Mouse (Mus musculus): ENCODE data around the gene Ddc. TPM values are rescaled to one million over a fixed set of nuclear protein-coding genes. Genes with fewer than 3 reads are reported as not detected.
A peak's percentile ranks its signal among the peaks of the same experiment; 100 is the strongest.

Ddc gene
- polyA plus RNA-seq, 1 experiment, result 0.19 TPM

- Histone ChIP-seq H3K27ac (ENCODE audit: control insufficient read depth, insufficient read depth, low read depth, low read length) (no peak overlapping the region), H3K4me3 (ENCODE audit: control insufficient read depth, low read depth, low read length) (no peak overlapping the region), H3K27me3 (ENCODE audit: control insufficient read depth, insufficient read depth, low read length) (no peaks in the 10 kb centered on the region), H3K4me1 (ENCODE audit: control insufficient read depth, insufficient read depth, low read length) (no peaks in the 10 kb centered on the region), H3K36me3 (ENCODE audit: control insufficient read depth, insufficient read depth, low read length) (no peaks in the 10 kb centered on the region)
- TF ChIP-seq CTCF (IDR thresholded peaks at IDR 0.05; ENCODE audit: control insufficient read depth, insufficient read depth, insufficient replicate concordance, low read depth, low read length) (no peak), POLR2A (IDR thresholded peaks at IDR 0.05; ENCODE audit: control insufficient read depth, low read depth, low read length) (no peak)
Observed at GRCm38 (mm10) chr11:11876366-11876765, 21.6 kb downstream of the Ddc start.

DNA sequence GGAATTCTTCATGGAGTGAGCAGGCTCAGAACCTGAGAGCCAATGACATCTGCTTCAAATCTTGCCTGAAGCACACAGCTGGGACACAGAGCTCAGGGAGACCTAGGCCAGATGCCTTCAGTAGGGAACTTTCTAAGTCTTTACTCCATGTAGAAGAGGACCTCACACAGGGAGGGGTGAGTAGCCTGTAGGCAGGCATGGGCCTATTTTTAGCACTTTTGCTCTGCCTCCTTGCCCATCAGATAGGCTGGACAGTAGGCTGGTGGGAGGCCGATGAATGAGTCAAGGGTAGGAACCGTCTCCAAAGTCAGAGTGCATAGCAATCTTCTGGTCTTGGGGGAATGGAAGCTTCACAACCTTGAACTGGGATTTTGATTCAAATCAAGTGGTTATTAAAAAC is 22.7 kb downstream of the Ddc start:
- Histone ChIP-seq H3K27me3 (ENCODE audit: control insufficient read depth, insufficient read depth, low read length) (no peaks in the 10 kb centered on the region), H3K4me1 (ENCODE audit: control insufficient read depth, insufficient read depth, low read length) (no peaks in the 10 kb centered on the region), H3K36me3 (ENCODE audit: control insufficient read depth, insufficient read depth, low read length) (no peaks in the 10 kb centered on the region), H3K27ac (ENCODE audit: control insufficient read depth, insufficient read depth, low read depth, low read length) (no peak overlapping the region), H3K4me3 (ENCODE audit: control insufficient read depth, low read depth, low read length) (no peak overlapping the region)
- TF ChIP-seq POLR2A (IDR thresholded peaks at IDR 0.05; ENCODE audit: control insufficient read depth, low read depth, low read length) (no peak), CTCF (IDR thresholded peaks at IDR 0.05; ENCODE audit: control insufficient read depth, insufficient read depth, insufficient replicate concordance, low read depth, low read length) (no peak)

- Histone ChIP-seq H3K27ac (ENCODE audit: control insufficient read depth, insufficient read depth, low read depth, low read length) (no peak overlapping the region), H3K4me1 (ENCODE audit: control insufficient read depth, insufficient read depth, low read length) (no peaks in the 10 kb centered on the region), H3K36me3 (ENCODE audit: control insufficient read depth, insufficient read depth, low read length) (no peaks in the 10 kb centered on the region), H3K27me3 (ENCODE audit: control insufficient read depth, insufficient read depth, low read length) (no peaks in the 10 kb centered on the region), H3K4me3 (ENCODE audit: control insufficient read depth, low read depth, low read length) (no peak overlapping the region)
- TF ChIP-seq POLR2A (IDR thresholded peaks at IDR 0.05; ENCODE audit: control insufficient read depth, low read depth, low read length), result no peak
Observed at GRCm38 (mm10) chr11:11873023-11873908, 24.7 kb downstream of the Ddc start.

DNA sequence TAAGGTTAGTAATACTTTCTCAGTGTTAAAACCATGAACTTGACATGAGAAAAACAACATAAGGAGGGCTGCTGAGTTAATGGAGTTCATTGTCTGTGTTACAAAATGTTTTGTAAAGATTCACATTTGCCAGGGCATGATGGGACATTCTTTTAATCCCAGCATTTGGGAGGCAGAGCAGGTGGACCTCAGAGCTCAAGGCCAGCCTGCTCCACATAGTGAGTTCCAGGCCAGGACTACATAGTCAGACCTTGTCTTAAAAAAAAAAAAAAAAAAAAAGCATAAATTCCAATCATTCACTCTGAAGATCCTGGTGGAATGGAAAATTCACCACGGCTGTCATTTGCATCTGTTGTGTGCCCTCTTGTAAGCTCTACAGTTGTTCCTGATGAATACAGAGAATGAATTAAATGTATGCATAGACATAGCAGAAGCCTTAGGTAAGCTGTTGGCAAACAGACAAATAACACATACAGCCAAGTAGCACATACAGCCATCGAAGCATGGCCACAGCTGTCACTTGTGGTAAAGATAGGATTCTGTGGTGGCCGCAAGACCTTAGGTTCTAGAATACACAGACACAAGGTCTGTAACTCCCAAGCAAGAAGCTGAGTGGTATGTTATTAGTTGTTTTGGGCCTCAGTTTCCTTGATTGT is 25.7 kb downstream of the Ddc start:
- TF ChIP-seq POLR2A (IDR thresholded peaks at IDR 0.05; ENCODE audit: control insufficient read depth, low read depth, low read length), result no peak
- no peak for TF ChIP-seq CTCF (IDR thresholded peaks at IDR 0.05; ENCODE audit: control insufficient read depth, insufficient read depth, insufficient replicate concordance, low read depth, low read length)

DNA sequence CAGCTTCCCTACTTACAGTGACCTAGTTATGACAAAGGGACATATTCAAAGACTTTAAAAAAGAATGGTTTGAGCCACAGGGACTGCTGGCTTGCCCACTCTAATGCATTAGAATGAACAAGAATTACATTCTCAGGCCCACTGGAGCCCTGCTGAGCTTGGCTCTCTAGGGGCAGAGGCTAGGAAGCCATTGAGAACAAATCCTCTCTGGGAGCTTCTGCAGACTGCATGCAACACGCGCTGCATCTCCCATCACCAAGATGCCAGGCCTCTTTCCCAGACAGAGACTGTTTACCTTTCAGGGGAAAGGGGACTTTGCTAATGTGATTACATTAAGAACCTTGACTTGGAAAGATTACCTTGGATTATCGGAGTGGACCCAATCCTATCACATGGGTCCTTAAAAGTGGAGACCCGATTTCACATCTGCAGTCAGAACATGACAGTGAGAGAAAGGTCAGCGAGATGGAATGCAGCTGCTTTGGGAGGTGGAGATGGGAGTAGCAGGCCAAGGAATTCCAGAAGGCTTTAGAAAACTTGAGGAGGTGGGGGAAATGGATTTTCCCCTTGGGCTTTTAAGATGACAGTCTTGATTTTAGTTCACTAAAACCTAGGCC is 26.6 kb downstream of the Ddc start:
- peaks cover 4% of the 10 kb centered on the region; the same call in 1 of the 2 replicates for H3K4me1 ChIP-seq (ENCODE audit: control insufficient read depth, insufficient read depth, low read length)
- H3K27me3 ChIP-seq (ENCODE audit: control insufficient read depth, insufficient read depth, low read length), result no peaks in the 10 kb centered on the region
- H3K27ac ChIP-seq (ENCODE audit: control insufficient read depth, insufficient read depth, low read depth, low read length), result no peak overlapping the region

More for the DNA sequence above, 25.7 kb downstream of the Ddc start:
- Histone ChIP-seq H3K36me3 (ENCODE audit: control insufficient read depth, insufficient read depth, low read length) (no peaks in the 10 kb centered on the region), H3K27ac (ENCODE audit: control insufficient read depth, insufficient read depth, low read depth, low read length) (no peak overlapping the region), H3K27me3 (ENCODE audit: control insufficient read depth, insufficient read depth, low read length) (no peaks in the 10 kb centered on the region), H3K4me1 (ENCODE audit: control insufficient read depth, insufficient read depth, low read length) (peaks cover 4% of the 10 kb centered on the region; the same call in 1 of the 2 replicates), H3K4me3 (ENCODE audit: control insufficient read depth, low read depth, low read length) (no peak overlapping the region)

DNA sequence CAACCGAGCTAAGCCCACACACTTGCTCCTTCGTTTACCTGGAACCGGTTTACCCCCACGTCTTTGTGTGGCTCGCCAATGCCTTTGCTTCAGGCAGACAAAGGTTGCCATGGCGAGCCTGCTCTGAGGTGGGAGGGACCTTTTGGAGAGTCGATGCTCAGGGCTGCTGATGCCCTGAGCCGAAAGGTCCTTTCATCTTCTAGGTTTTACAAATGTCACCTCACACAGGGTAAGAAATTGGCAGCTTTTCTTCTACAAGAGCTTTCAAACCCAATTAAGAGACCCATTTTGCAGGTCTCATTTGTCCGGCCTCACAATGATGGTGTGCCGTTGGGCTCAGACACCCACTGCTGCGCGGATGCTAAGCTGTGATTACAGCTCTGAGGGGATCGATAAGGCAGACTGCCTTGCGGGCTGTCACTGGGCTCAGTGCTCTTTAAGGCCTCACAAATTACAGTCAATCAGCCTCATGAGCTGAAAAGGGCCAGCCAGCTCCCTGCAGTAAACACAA is 29.9 kb downstream of the Ddc start:
- Histone ChIP-seq H3K36me3 (ENCODE audit: control insufficient read depth, insufficient read depth, low read length) (no peaks in the 10 kb centered on the region), H3K27ac (ENCODE audit: control insufficient read depth, insufficient read depth, low read depth, low read length) (no peak overlapping the region), H3K27me3 (ENCODE audit: control insufficient read depth, insufficient read depth, low read length) (no peaks in the 10 kb centered on the region), H3K4me3 (ENCODE audit: control insufficient read depth, low read depth, low read length) (peak overlapping the region; percentile 58), H3K4me1 (ENCODE audit: control insufficient read depth, insufficient read depth, low read length) (peaks cover 4% of the 10 kb centered on the region; the same call in 1 of the 2 replicates)
- TF ChIP-seq CTCF (IDR thresholded peaks at IDR 0.05; ENCODE audit: control insufficient read depth, insufficient read depth, insufficient replicate concordance, low read depth, low read length) (no peak), POLR2A (IDR thresholded peaks at IDR 0.05; ENCODE audit: control insufficient read depth, low read depth, low read length) (no peak)

More for the DNA sequence above, 26.6 kb downstream of the Ddc start:
- no peaks in the 10 kb centered on the region for H3K36me3 ChIP-seq (ENCODE audit: control insufficient read depth, insufficient read depth, low read length)
- TF ChIP-seq POLR2A (IDR thresholded peaks at IDR 0.05; ENCODE audit: control insufficient read depth, low read depth, low read length), result no peak
- no peak for TF ChIP-seq CTCF (IDR thresholded peaks at IDR 0.05; ENCODE audit: control insufficient read depth, insufficient read depth, insufficient replicate concordance, low read depth, low read length)
- no peak overlapping the region for H3K4me3 ChIP-seq (ENCODE audit: control insufficient read depth, low read depth, low read length)

DNA sequence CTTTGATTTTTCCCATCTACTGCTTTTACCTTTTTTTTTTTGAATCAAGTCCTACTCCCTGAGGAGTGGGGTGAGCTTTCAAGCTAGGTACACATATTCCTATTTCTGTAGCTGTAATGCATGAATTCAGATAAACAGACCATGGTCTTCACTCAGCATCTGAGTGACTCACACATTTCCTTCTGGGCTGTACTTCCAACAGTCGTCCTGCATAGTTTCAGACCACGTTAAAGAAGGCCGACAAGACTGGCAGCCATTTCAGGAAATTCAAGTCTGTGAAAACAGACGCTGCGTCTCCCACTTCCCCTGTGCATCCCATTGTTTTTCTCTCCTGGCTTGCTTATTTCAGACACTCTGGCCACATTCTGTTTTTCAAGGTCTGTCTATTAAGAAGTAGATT is 31.2 kb downstream of the Ddc start:
- no peaks in the 10 kb centered on the region for H3K36me3 ChIP-seq (ENCODE audit: control insufficient read depth, insufficient read depth, low read length)
- peaks cover 4% of the 10 kb centered on the region; the same call in 1 of the 2 replicates for H3K4me1 ChIP-seq (ENCODE audit: control insufficient read depth, insufficient read depth, low read length)
- H3K27me3 ChIP-seq (ENCODE audit: control insufficient read depth, insufficient read depth, low read length), result no peaks in the 10 kb centered on the region
- TF ChIP-seq CTCF (IDR thresholded peaks at IDR 0.05; ENCODE audit: control insufficient read depth, insufficient read depth, insufficient replicate concordance, low read depth, low read length) (no peak), POLR2A (IDR thresholded peaks at IDR 0.05; ENCODE audit: control insufficient read depth, low read depth, low read length) (no peak)
- H3K4me3 ChIP-seq (ENCODE audit: control insufficient read depth, low read depth, low read length), result no peak overlapping the region
- H3K27ac ChIP-seq (ENCODE audit: control insufficient read depth, insufficient read depth, low read depth, low read length), result no peak overlapping the region
